Mouse (Mus musculus) liver, postnatal 0 days (tissue): ENCODE results near the gene Ect2. TPM values are rescaled to one million over a fixed set of nuclear protein-coding genes. Genes with fewer than 3 reads are reported as not detected.

Experiments
- ATAC-seq: fragments of 200-750 bp; cut with Nextera tagmentation; 2 replicates; pipeline ENCODE4 v1.8.0; 2017; ENCODE audit warnings: mild to moderate bottlenecking, moderate library complexity
- DNase-seq: peaks from one replicate; pipeline ENCODE4 v3.0.0-alpha.2; 2016
- H3K27ac ChIP-seq: fragments of 300-500 bp; sonication (generic); 2 replicates; pipeline ENCODE4 v1.5.1; 2014; ENCODE audit warnings: antibody characterized with exemption, moderate library complexity, mild to moderate bottlenecking, low read depth
- H3K27me3 ChIP-seq: fragments of 300-500 bp; sonication (generic); 2 replicates; pipeline ENCODE4 v1.6.1; 2014; ENCODE audit warnings: low read length, control low read depth, mixed read lengths; ENCODE audit not compliant: insufficient read depth
- H3K36me3 ChIP-seq: fragments of 300-500 bp; sonication (generic); replicated peaks from 2 replicates; pipeline ENCODE4 v1.6.1; 2014; ENCODE audit warnings: mild to moderate bottlenecking, control low read depth, low read length, moderate library complexity, mixed read lengths; ENCODE audit not compliant: insufficient read depth
- H3K4me1 ChIP-seq: fragments of 300-500 bp; sonication (generic); 2 replicates; pipeline ENCODE4 v1.6.1; 2014; ENCODE audit warnings: antibody characterized with exemption, mild to moderate bottlenecking, control low read depth; ENCODE audit not compliant: insufficient read depth
- H3K4me2 ChIP-seq: fragments of 300-500 bp; sonication (generic); 2 replicates; pipeline ENCODE4 v1.6.1; 2014; ENCODE audit warnings: low read depth, mild to moderate bottlenecking, low read length, moderate library complexity, mixed read lengths
- H3K4me3 ChIP-seq: fragments of 300-500 bp; sonication (generic); 2 replicates; pipeline ENCODE4 v1.5.1; 2014; ENCODE audit warnings: low read depth, low read length
- H3K9ac ChIP-seq: fragments of 300-500 bp; sonication (generic); replicated peaks from 2 replicates; pipeline ENCODE4 v1.6.1; 2014; ENCODE audit warnings: mild to moderate bottlenecking, moderate library complexity
- H3K9me3 ChIP-seq: fragments of 300-500 bp; sonication (generic); 2 replicates; pipeline ENCODE4 v1.6.1; 2016; ENCODE audit warnings: mild to moderate bottlenecking, control low read depth, low read length, mixed read lengths
- CTCF ChIP-seq: sonication (generic); IDR thresholded peaks from 2 replicates; pipeline ENCODE4 v1.5.1; 2016; ENCODE audit warnings: antibody characterized with exemption, low read depth
- EP300 ChIP-seq: IDR thresholded peaks from 2 replicates; pipeline ENCODE4 v1.6.1; 2016; ENCODE audit warnings: antibody characterized with exemption, low read depth, mild to moderate bottlenecking
- WGBS: fragments of 180-500 bp; shearing (Covaris S2); extraction: QIAGEN DNeasy Blood & Tissue Kit; methylation state at CpG from one replicate; pipeline ENCODE4 v1.1.7; 2014; ENCODE audit not compliant: insufficient replicate concordance; 5-methylcytosine and 5-hydroxymethylcytosine counted together
- polyA plus RNA-seq: library from polyadenylated mRNA; unstranded; fragments of >200 nt; fragmentation: Nextera tagmentation; extraction: Ambion mirVana; gene quantifications from 2 replicates; pipeline ENCODE4 v1.2.1, GENCODE M21; 2015

Gene Ect2
- polyA plus RNA-seq, 1 experiment from 2014 or later, result 12.5 TPM

DNA sequence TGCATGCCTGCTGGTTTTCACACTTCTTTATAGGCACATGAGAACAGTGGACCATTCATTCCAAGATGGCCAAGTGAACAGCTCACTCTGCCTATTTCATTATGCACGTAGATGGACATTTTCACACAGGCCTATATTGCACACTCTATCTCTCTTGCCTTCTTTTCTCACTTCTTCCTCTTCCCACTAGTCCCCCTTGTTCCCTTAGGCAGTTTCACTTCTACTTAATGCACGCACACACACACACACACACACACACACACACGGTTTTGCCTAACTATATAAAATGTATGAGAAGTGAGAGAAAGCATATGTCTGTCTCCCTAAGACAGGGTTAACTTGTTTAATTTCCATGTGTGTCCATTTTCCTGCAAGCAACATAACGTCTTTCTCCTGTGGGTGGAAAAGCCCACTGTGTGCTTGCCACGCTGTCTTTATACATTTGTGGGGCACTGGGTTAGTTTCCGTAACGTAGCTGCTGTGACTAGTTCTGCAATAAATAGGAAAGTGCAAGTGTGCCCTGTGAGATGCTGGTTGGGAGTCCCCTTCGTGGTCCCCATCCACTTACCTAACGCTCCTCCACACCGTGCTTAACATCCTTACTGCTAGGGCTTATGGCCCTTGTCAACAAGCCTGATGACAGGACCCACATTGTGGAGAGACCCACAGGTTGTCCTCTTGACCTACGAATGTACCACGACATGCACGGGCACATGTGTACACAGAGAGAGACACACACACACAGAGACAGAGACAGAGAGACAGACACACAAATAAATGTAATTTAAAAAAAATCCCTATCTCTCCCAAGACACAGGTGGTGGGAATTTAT is 72.2 kb downstream of the Ect2 start:
- no peak overlapping the region for H3K27ac ChIP-seq
- no peaks in the 10 kb centered on the region for H3K9me3 ChIP-seq
- no peaks in the 10 kb centered on the region for H3K27me3 ChIP-seq
- WGBS, result 85% methylated on average over 13 of the region's 13 CpGs
- TF ChIP-seq EP300 (no peak), CTCF (no peak)
- H3K4me1 ChIP-seq, result no peaks in the 10 kb centered on the region
- no peak overlapping the region for H3K4me3 ChIP-seq
- ATAC-seq, result no peak
- no peaks in the 10 kb centered on the region for H3K36me3 ChIP-seq
- no peak for DNase-seq
- H3K9ac ChIP-seq, result no peak overlapping the region
- H3K4me2 ChIP-seq, result no peak overlapping the region

DNA sequence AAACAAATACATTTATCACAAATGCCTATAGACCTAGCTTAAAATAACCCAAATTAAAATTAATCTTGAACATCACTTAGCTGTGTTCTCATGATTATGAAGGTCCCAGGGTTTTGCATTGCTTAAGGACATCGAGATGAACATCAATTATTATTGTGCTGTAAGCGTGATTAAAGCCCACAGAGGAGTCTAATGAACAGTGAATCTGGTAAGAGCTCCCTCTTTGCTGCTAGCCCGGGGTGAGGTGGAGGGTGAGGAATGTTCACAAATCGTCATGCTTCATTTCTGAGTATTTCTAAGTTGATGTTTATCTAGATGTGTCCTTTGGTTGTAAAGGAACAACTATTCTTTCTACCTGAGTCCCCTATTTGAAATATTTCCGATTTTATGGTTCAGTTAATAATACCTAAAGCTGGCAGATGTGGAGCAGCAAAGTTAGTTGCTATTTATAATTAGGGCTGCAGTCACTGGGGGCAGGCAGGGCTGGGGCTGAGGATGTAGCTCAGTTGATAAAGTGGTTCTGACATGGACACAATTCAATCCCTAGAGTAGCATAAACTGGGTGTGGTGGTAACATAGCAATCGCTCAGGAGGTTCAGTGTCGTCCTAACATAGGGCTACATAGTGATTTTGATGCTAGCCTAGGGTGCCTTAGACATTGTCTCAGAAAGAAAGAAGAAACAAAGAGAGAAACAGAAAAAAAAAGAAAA is 73.5 kb downstream of the Ect2 start:
- Histone ChIP-seq H3K4me1 (no peaks in the 10 kb centered on the region), H3K27ac (no peak overlapping the region), H3K4me2 (no peak overlapping the region), H3K36me3 (no peaks in the 10 kb centered on the region), H3K4me3 (no peak overlapping the region), H3K27me3 (no peaks in the 10 kb centered on the region), H3K9ac (no peak overlapping the region), H3K9me3 (no peaks in the 10 kb centered on the region)
- no peak for DNase-seq
- 78% methylated on average over 7 of the region's 7 CpGs for WGBS
- ATAC-seq, result no peak
- TF ChIP-seq CTCF (no peak), EP300 (no peak)

DNA sequence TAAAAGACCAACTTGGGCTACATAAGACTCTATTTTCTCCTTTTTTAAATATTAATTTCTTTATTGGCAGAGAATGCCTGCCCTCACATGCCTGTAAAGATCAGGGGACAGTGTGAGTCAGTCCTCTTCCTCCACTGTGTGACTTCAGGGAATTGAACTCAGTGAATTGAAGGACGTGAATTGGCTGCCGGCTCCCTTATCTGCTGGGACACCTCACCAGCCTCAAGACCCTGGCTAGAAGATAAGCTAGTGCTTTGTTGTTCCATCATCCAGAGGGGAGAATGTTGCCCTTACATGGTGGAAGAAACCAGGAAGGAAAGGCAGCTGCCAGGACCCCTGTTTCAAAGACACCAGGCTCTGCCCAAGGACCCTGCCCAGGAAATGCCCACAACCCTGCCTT is 79.8 kb downstream of the Ect2 start:
- H3K4me1 ChIP-seq, result no peaks in the 10 kb centered on the region
- ATAC-seq (no peak), DNase-seq (no peak)
- H3K4me3 ChIP-seq, result no peak overlapping the region
- 27% methylated on average over 2 of the region's 2 CpGs for WGBS
- no peak for TF ChIP-seq CTCF
- TF ChIP-seq EP300, result no peak
- H3K9ac ChIP-seq, result no peak overlapping the region
- H3K9me3 ChIP-seq, result no peaks in the 10 kb centered on the region
- no peak overlapping the region for H3K4me2 ChIP-seq
- no peaks in the 10 kb centered on the region for H3K27me3 ChIP-seq
- no peak overlapping the region for H3K27ac ChIP-seq
- H3K36me3 ChIP-seq, result no peaks in the 10 kb centered on the region

DNA sequence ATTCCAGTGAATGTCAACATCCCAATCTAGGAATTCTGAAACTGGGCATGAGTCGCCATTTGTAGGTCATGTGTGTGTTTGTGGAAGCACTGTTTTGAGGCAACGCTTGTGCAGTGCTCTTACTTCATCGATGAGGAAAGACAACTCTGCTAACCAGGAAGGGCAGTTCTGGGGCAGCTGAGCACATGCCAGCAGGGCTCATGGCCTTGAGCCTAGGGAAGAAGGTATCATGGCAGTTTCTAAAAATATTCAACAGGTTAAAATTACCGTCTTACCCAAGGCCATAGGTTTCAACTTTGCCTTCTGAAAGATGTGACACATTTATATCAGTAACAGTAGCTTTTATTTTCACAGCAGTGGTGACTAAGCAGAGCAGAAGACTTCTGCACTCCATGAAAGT is 82.0 kb downstream of the Ect2 start:
- no peak for TF ChIP-seq CTCF
- WGBS, result 83% methylated on average over 4 of the region's 4 CpGs

DNA sequence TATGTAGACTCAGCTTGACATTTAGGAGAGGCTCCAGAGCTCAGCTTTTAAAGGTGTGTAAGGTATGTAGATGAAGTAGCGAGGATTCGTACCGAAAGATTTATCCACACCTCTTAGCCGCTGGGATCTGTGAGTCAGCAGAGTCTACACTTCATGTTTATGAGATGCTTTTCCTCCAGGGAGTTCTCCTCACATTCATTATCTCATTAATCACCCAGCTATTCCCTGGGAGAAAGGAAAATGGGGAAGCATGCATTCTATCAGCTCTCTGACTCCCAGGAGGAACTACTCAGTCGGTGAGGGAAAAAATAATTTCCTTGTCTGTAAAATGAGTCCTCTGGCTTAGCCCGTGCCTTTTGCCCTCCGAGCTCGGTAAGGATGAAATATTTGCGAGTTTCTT is 83.3 kb downstream of the Ect2 start:
- no peak overlapping the region for H3K27ac ChIP-seq
- DNase-seq (no peak), ATAC-seq (no peak)
- H3K9me3 ChIP-seq, result no peaks in the 10 kb centered on the region
- WGBS, result 76% methylated on average over 9 of the region's 9 CpGs
- H3K4me3 ChIP-seq, result no peak overlapping the region
- H3K36me3 ChIP-seq, result no peaks in the 10 kb centered on the region
- no peak overlapping the region for H3K4me2 ChIP-seq
- H3K9ac ChIP-seq, result no peak overlapping the region
- TF ChIP-seq EP300, result no peak
- no peak for TF ChIP-seq CTCF
- no peaks in the 10 kb centered on the region for H3K4me1 ChIP-seq
- H3K27me3 ChIP-seq, result no peaks in the 10 kb centered on the region

More for the DNA sequence above, 82.0 kb downstream of the Ect2 start:
- no peaks in the 10 kb centered on the region for H3K9me3 ChIP-seq
- no peak for ATAC-seq
- no peak overlapping the region for H3K9ac ChIP-seq
- H3K4me1 ChIP-seq, result no peaks in the 10 kb centered on the region
- H3K27me3 ChIP-seq, result no peaks in the 10 kb centered on the region
- no peak for DNase-seq
- no peak overlapping the region for H3K4me2 ChIP-seq
- H3K4me3 ChIP-seq, result no peak overlapping the region
- H3K36me3 ChIP-seq, result no peaks in the 10 kb centered on the region
- H3K27ac ChIP-seq, result no peak overlapping the region

DNA sequence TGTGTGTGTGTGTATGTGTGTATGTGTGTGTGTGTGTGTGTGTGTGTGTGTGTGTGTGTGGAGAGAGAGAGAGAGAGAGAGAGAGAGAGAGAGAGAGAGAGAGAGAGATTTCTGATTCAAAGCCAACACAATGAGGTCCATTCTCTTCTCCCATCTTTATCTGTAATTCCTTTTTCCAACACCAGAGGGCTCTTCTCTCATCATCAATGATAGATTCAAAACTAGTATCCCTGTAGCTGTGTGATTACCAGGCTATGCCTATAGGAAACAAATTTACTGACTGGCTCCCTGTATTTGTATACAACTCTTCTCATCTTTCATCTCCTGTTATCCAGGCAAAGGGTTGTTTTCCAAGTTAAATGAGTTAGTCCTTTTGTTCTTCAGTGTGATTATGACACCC is 86.5 kb downstream of the Ect2 start:
- Histone ChIP-seq H3K4me2 (no peak overlapping the region), H3K4me3 (no peak overlapping the region), H3K27ac (no peak overlapping the region), H3K36me3 (no peaks in the 10 kb centered on the region), H3K4me1 (no peaks in the 10 kb centered on the region), H3K9ac (no peak overlapping the region), H3K9me3 (no peaks in the 10 kb centered on the region), H3K27me3 (no peaks in the 10 kb centered on the region)
- TF ChIP-seq EP300 (no peak), CTCF (peak; percentile 56)
- ATAC-seq, result no peak
- DNase-seq, result no peak
